Mouse (Mus musculus) limb, embryonic 13.5 days (tissue): ENCODE data around the gene Evi5. TPM values are rescaled to one million over a fixed set of nuclear protein-coding genes. Genes with fewer than 3 reads are reported as not detected.

Experiments used
- ATAC-seq: fragments of 200-750 bp; cut with Nextera tagmentation; 2 replicates; pipeline ENCODE4 v1.8.0; 2017; ENCODE audit warnings: low read depth, moderate number of reproducible peaks, moderate TSS enrichment; ENCODE audit not compliant: low FRiP score
- H3K27ac ChIP-seq: fragments of 300-500 bp; sonication (generic); 2 replicates; pipeline ENCODE4 v1.5.1; 2015; ENCODE audit warnings: inconsistent platforms, mild to moderate bottlenecking, moderate library complexity
- H3K27me3 ChIP-seq: fragments of 300-500 bp; sonication (generic); 2 replicates; pipeline ENCODE4 v1.6.1; 2015; ENCODE audit warnings: mild to moderate bottlenecking, inconsistent platforms
- H3K36me3 ChIP-seq: fragments of 300-500 bp; sonication (generic); 2 replicates; pipeline ENCODE4 v1.6.1; 2015; ENCODE audit warnings: inconsistent platforms, mild to moderate bottlenecking, moderate library complexity
- H3K4me1 ChIP-seq: fragments of 300-500 bp; sonication (generic); 2 replicates; pipeline ENCODE4 v1.6.1; 2015; ENCODE audit warnings: inconsistent platforms
- H3K4me2 ChIP-seq: fragments of 300-500 bp; sonication (generic); replicated peaks from 2 replicates; pipeline ENCODE4 v1.6.1; 2015; ENCODE audit warnings: inconsistent platforms, mild to moderate bottlenecking, moderate library complexity
- H3K4me3 ChIP-seq: fragments of 300-500 bp; sonication (generic); 2 replicates; pipeline ENCODE4 v1.5.1; 2015; ENCODE audit warnings: moderate library complexity, mild to moderate bottlenecking, inconsistent platforms
- H3K9ac ChIP-seq: fragments of 300-500 bp; sonication (generic); 2 replicates; pipeline ENCODE4 v1.6.1; 2015; ENCODE audit warnings: mild to moderate bottlenecking, inconsistent platforms
- H3K9me3 ChIP-seq: fragments of 300-500 bp; sonication (generic); 2 replicates; pipeline ENCODE4 v1.6.1; 2016; ENCODE audit warnings: inconsistent platforms
- WGBS: fragments of 180-500 bp; shearing (Covaris S2); methylation state at CpG from one replicate; pipeline ENCODE4 v1.1.7; 2015; 5-methylcytosine and 5-hydroxymethylcytosine counted together
- polyA plus RNA-seq: library from polyadenylated mRNA; unstranded; fragments of >200 nt; fragmentation: Nextera tagmentation; extraction: Ambion mirVana; gene quantifications from 2 replicates; pipeline ENCODE4 v1.2.1, GENCODE M21; 2015

The Evi5 gene
- polyA plus RNA-seq, 1 experiment from 2014 or later: 88.5 TPM

DNA sequence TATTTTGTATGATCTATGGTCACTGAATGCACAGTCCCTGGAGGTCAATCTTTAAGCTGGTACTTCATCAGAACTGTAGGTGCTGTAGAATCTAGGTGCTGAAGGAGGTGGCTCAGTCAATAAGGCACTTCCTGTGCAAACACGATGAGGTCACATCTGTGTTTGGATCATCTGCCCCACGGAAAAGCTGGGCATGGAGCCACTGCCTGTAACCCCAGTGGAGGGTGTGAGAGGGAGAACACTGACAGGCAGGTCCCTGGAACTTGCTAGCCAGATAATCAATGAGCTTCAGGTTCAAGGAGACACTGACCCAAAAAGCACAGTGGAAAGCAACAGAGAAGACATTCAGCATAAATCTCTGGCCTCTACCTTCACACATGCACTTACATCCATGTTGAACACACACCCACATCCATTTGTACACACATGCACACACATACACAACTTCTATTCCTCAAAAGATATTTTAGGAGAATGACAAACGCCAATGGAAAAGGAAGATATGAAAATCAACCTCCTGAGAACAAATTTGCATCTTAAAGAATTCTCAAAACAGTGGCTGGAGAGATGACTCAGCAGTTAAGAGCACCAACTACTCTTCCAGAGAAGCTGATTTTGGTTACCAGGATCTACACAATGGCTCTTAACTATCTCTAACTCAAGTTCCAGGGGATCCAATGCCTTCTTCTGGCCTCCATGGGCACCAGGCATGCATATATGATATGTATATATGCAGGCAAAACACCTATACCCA lies 35.8 kb downstream of the Evi5 start:
- WGBS: 83% methylated on average over 3 of the region's 3 CpGs
- no peak overlapping the region for H3K27ac ChIP-seq

DNA sequence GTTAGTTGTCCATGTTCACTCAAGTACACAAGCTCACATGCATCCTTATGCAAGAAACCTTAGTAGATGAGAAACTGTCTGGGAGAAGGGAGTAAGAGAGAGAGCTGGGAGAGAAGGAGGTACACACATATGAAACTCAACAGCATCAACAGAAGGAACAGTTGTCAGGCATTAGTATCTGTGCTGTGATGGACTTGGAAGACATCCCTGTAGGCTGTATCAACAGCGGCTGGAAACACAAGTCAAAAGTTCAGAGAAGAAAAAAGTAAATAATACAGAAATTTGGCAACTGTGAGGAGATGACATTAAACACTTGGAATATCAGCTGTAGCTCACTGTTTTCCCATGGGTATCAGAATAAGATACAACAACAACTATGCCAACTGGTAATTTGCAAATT lies 40.6 kb downstream of the Evi5 start:
- ATAC-seq: no peak
- H3K9me3 ChIP-seq: 0 out of 2 replicates have a peak, but pooled peaks cover 3% of the 10 kb centered on the region
- H3K36me3 ChIP-seq: peaks cover 17% of the 10 kb centered on the region
- no peaks in the 10 kb centered on the region for H3K4me1 ChIP-seq
- H3K9ac ChIP-seq: no peak overlapping the region
- H3K4me2 ChIP-seq: no peak overlapping the region
- no peak overlapping the region for H3K27ac ChIP-seq
- no peak overlapping the region for H3K4me3 ChIP-seq
- no peaks in the 10 kb centered on the region for H3K27me3 ChIP-seq
- 85% methylated on average over 1 of the region's 1 CpGs for WGBS

More for the DNA sequence above, 35.8 kb downstream of the Evi5 start:
- no peaks in the 10 kb centered on the region for H3K4me1 ChIP-seq
- no peaks in the 10 kb centered on the region for H3K9me3 ChIP-seq
- no peaks in the 10 kb centered on the region for H3K27me3 ChIP-seq
- no peak overlapping the region for H3K4me3 ChIP-seq
- H3K4me2 ChIP-seq: no peak overlapping the region
- H3K36me3 ChIP-seq: peaks cover 21% of the 10 kb centered on the region
- no peak for ATAC-seq
- no peak overlapping the region for H3K9ac ChIP-seq

DNA sequence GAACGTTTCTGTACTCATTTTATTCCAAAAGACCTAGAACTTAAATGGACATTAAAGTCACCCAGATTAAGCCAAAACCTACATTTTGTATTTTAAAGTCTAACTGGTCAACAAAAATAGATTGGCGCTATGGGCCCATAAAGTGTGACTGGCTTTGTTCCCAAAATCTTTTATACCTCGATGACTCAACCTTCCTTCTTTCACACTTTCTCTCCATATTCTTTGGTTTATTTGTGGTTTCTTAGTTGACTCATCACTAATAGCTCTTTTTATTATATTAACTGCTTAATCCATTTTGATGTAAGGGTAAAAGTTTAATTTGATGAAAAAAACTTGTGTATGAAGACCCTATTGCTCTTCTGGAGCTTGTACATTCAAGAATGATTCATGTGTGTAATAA lies 43.6 kb downstream of the Evi5 start:
- Histone ChIP-seq H3K9ac (no peak overlapping the region), H3K4me1 (no peaks in the 10 kb centered on the region), H3K4me3 (no peak overlapping the region), H3K27ac (no peak overlapping the region), H3K4me2 (no peak overlapping the region), H3K27me3 (no peaks in the 10 kb centered on the region), H3K36me3 (peaks cover 13% of the 10 kb centered on the region), H3K9me3 (0 out of 2 replicates have a peak, but pooled peaks cover 3% of the 10 kb centered on the region)
- no peak for ATAC-seq
- 88% methylated on average over 3 of the region's 3 CpGs for WGBS

GRCm38 (mm10) chr5:107829998-107830560 lies 44.8 kb downstream of the Evi5 start, which contains the start of gene Ube2d2b:
Gene Ube2d2b (plus strand): TSS chr5:107830099.
- ATAC-seq: no peak
- Histone ChIP-seq H3K36me3 (peaks cover 13% of the 10 kb centered on the region), H3K9me3 (0 out of 2 replicates have a peak, but pooled peaks cover 3% of the 10 kb centered on the region), H3K4me2 (no peak within 1 kb of the TSS), H3K4me1 (no peaks in the 10 kb centered on the region), H3K9ac (no peak within 1 kb of the TSS), H3K27ac (no peak within 1 kb of the TSS), H3K27me3 (no peaks in the 10 kb centered on the region), H3K4me3 (no peak within 1 kb of the TSS)
- 96% methylated on average over 22 of the region's 22 CpGs for WGBS

DNA sequence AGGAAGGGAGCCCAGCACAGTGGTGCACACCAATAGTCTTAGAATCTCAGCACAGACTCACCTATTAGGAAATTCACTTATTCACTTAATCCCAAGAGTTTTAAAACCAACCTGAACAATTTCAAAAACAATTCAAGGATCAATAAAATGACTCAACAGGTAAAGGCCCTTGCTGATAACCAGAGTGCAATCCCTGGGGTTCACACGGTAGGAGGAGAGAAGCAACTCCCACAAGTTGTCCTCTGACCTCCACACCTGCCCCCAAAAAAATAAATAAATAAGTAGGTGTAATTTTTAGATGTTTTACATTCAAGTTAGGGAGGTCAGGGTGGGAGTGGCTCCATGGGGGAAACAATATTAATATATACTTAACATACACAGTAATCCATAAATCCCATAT lies 52.4 kb downstream of the Evi5 start:
- Histone ChIP-seq H3K27ac (no peak overlapping the region), H3K27me3 (no peaks in the 10 kb centered on the region), H3K4me3 (no peak overlapping the region), H3K9me3 (no peaks in the 10 kb centered on the region), H3K4me1 (no peaks in the 10 kb centered on the region), H3K36me3 (peaks cover 6% of the 10 kb centered on the region), H3K4me2 (no peak overlapping the region), H3K9ac (no peak overlapping the region)
- 84% methylated on average over 1 of the region's 1 CpGs for WGBS
- ATAC-seq: no peak

- no peak overlapping the region for H3K27ac ChIP-seq
- H3K4me3 ChIP-seq: no peak overlapping the region
- no peaks in the 10 kb centered on the region for H3K4me1 ChIP-seq
- no peaks in the 10 kb centered on the region for H3K27me3 ChIP-seq
- 92% methylated on average over 2 of the region's 2 CpGs for WGBS
- ATAC-seq: no peak
- peaks cover 51% of the 10 kb centered on the region for H3K36me3 ChIP-seq
- no peak overlapping the region for H3K4me2 ChIP-seq
- no peak overlapping the region for H3K9ac ChIP-seq
- no peaks in the 10 kb centered on the region for H3K9me3 ChIP-seq
Measured at GRCm38 (mm10) chr5:107814651-107815050, 60.3 kb downstream of the Evi5 start.

- WGBS: 80% methylated on average over 4 of the region's 4 CpGs
- Histone ChIP-seq H3K9me3 (no peaks in the 10 kb centered on the region), H3K4me3 (no peak overlapping the region), H3K27me3 (no peaks in the 10 kb centered on the region), H3K27ac (no peak overlapping the region), H3K4me1 (no peaks in the 10 kb centered on the region), H3K9ac (no peak overlapping the region), H3K4me2 (no peak overlapping the region), H3K36me3 (peaks cover 23% of the 10 kb centered on the region)
- no peak for ATAC-seq
Measured at GRCm38 (mm10) chr5:107807496-107807895, 67.4 kb downstream of the Evi5 start.

GRCm38 (mm10) chr5:107802621-107803020 lies 72.3 kb downstream of the Evi5 start:
- peaks cover 18% of the 10 kb centered on the region for H3K36me3 ChIP-seq
- ATAC-seq: no peak
- H3K9me3 ChIP-seq: no peaks in the 10 kb centered on the region
- H3K27ac ChIP-seq: no peak overlapping the region
- H3K9ac ChIP-seq: no peak overlapping the region
- no peak overlapping the region for H3K4me2 ChIP-seq
- H3K4me1 ChIP-seq: no peaks in the 10 kb centered on the region
- H3K27me3 ChIP-seq: no peaks in the 10 kb centered on the region
- no peak overlapping the region for H3K4me3 ChIP-seq

GRCm38 (mm10) chr5:107801234-107801633 lies 73.7 kb downstream of the Evi5 start:
- H3K9ac ChIP-seq: no peak overlapping the region
- H3K4me3 ChIP-seq: no peak overlapping the region
- no peak overlapping the region for H3K27ac ChIP-seq
- H3K27me3 ChIP-seq: no peaks in the 10 kb centered on the region
- peaks cover 25% of the 10 kb centered on the region for H3K36me3 ChIP-seq
- no peaks in the 10 kb centered on the region for H3K9me3 ChIP-seq
- H3K4me1 ChIP-seq: no peaks in the 10 kb centered on the region
- H3K4me2 ChIP-seq: no peak overlapping the region
- no peak for ATAC-seq
- 84% methylated on average over 2 of the region's 2 CpGs for WGBS

GRCm38 (mm10) chr5:107798290-107798689 lies 76.6 kb downstream of the Evi5 start:
- H3K4me1 ChIP-seq: no peaks in the 10 kb centered on the region
- no peak for ATAC-seq
- H3K27me3 ChIP-seq: no peaks in the 10 kb centered on the region
- H3K36me3 ChIP-seq: peaks cover 38% of the 10 kb centered on the region
- no peak overlapping the region for H3K27ac ChIP-seq
- 93% methylated on average over 6 of the region's 6 CpGs for WGBS
- H3K9me3 ChIP-seq: no peaks in the 10 kb centered on the region
- H3K4me3 ChIP-seq: no peak overlapping the region
- H3K9ac ChIP-seq: no peak overlapping the region
- H3K4me2 ChIP-seq: no peak overlapping the region

DNA sequence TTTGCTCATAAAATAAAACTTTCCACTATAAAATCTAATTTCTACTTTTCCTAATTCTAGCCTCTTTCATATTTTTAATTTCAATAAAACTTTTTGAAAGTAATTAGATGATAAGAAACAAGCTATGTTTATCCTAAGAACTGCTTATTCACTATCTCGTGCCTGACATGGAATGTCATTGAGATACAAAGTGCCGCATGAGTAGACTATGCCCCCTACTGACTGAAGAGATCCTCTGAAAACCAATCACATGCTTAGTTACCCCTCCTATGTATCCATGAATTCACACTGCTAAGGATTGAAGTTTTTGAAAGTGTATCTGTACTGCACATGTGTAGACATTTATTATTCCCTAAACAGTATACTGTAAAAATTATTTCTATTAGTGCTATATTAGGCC lies 81.0 kb downstream of the Evi5 start:
- 63% methylated on average over 2 of the region's 2 CpGs for WGBS
- ATAC-seq: no peak

DNA sequence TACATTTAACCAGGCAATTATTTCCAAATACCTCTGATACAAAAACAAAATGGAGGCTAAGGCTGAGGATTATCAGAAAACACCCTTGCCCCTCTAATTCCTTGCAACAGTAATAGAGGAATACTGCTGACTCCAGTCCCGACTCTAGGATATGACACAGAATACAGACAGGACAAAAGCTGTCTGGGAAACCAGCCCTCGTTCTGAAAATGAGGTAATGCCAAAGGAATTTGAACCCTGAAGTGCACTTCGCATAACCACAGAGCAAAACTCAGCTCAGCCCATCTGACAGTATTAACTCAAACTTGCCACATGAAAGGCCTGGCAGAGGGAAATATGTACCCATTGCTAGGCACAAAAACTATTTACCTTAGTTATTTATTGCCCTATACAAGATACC lies 81.6 kb downstream of the Evi5 start:
- no peak overlapping the region for H3K4me3 ChIP-seq
- H3K9ac ChIP-seq: no peak overlapping the region
- no peaks in the 10 kb centered on the region for H3K27me3 ChIP-seq
- ATAC-seq: no peak
- H3K4me1 ChIP-seq: no peaks in the 10 kb centered on the region
- H3K36me3 ChIP-seq: peaks cover 26% of the 10 kb centered on the region
- H3K4me2 ChIP-seq: no peak overlapping the region
- H3K27ac ChIP-seq: no peak overlapping the region
- no peaks in the 10 kb centered on the region for H3K9me3 ChIP-seq
- 40% methylated on average over 3 of the region's 3 CpGs for WGBS

More for the DNA sequence above, 81.0 kb downstream of the Evi5 start:
- H3K4me1 ChIP-seq: no peaks in the 10 kb centered on the region
- no peaks in the 10 kb centered on the region for H3K27me3 ChIP-seq
- no peak overlapping the region for H3K4me3 ChIP-seq
- peaks cover 32% of the 10 kb centered on the region for H3K36me3 ChIP-seq
- H3K27ac ChIP-seq: no peak overlapping the region
- no peaks in the 10 kb centered on the region for H3K9me3 ChIP-seq
- no peak overlapping the region for H3K9ac ChIP-seq
- no peak overlapping the region for H3K4me2 ChIP-seq

DNA sequence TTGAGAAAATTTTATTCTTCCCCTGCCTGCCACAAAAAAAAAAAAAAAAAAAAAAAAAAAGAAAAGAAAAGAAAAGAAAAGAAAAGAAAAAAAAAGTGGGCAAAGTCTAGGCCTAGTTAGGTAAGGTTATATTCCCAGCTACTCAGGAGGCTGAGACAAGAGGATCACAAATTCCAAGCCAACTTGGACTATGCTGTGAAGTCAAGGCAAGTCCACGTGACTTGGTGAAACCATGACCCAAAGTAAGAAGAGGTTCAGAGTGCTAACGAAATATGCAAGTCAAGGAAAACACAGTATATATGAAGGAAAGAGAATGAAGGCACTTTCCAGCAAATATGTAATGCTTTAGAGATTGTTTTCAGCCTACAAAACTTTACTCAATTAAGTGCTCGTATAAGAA lies 82.4 kb downstream of the Evi5 start:
- Histone ChIP-seq H3K4me1 (no peaks in the 10 kb centered on the region), H3K9me3 (no peaks in the 10 kb centered on the region), H3K4me2 (no peak overlapping the region), H3K27me3 (no peaks in the 10 kb centered on the region), H3K4me3 (no peak overlapping the region), H3K27ac (no peak overlapping the region), H3K36me3 (peaks cover 22% of the 10 kb centered on the region), H3K9ac (no peak overlapping the region)
- 94% methylated on average over 3 of the region's 3 CpGs for WGBS
- no peak for ATAC-seq
